Mouse (Mus musculus): Measurements from ENCODE around the gene Cldn34b2. TPM values are rescaled to one million over a fixed set of nuclear protein-coding genes. Genes with fewer than 3 reads are reported as not detected.
"Not testable (repeated sequence)": the region's sequence is repeated elsewhere in the genome, so short reads cannot be mapped to it uniquely, and the experiment has no call there.

Cldn34b2 gene
- not detected in 2 replicates for polyA plus RNA-seq (2015; fragmentation: Nextera tagmentation; extraction: Ambion mirVana)

GRCm38 (mm10) chrX:155128312-155128711 lies at the start of gene Cldn34b2:
TSS of gene Cldn34b2 (minus strand) at chrX:155128412.
- not testable (repeated sequence) for H3K27ac ChIP-seq (replicated peaks); H3K4me2 ChIP-seq (replicated peaks; ENCODE audit: low read depth); H3K9me3 ChIP-seq (ENCODE audit: control insufficient read depth, low read length); H3K4me3 ChIP-seq (ENCODE audit: low read depth, low read length); H3K9ac ChIP-seq (ENCODE audit: low read length); H3K27me3 ChIP-seq (ENCODE audit: control insufficient read depth, insufficient read depth, low read length); H3K4me1 ChIP-seq (replicated peaks; ENCODE audit: control insufficient read depth, insufficient read depth); ATAC-seq (ENCODE audit: low FRiP score, low TSS enrichment); H3K36me3 ChIP-seq (ENCODE audit: control insufficient read depth, insufficient read depth, low read length); DNase-seq (ENCODE audit: low spot score)
- 75% methylated on average over 3 of the region's 3 CpGs for WGBS

GRCm38 (mm10) chrX:155177640-155178039 lies 49.4 kb upstream of the Cldn34b2 start:
- H3K27ac ChIP-seq (replicated peaks): no peak overlapping the region
- H3K36me3 ChIP-seq (ENCODE audit: control insufficient read depth, insufficient read depth, low read length): no peaks in the 10 kb centered on the region
- DNase-seq (ENCODE audit: low spot score) (no peak), ATAC-seq (ENCODE audit: low FRiP score, low TSS enrichment) (no peak)
- WGBS: 67% methylated on average over 2 of the region's 2 CpGs
- no peak overlapping the region for H3K4me2 ChIP-seq (replicated peaks; ENCODE audit: low read depth)
- no peaks in the 10 kb centered on the region for H3K4me1 ChIP-seq (replicated peaks; ENCODE audit: control insufficient read depth, insufficient read depth)
- H3K9me3 ChIP-seq (ENCODE audit: control insufficient read depth, low read length): no peaks in the 10 kb centered on the region
- H3K27me3 ChIP-seq (ENCODE audit: control insufficient read depth, insufficient read depth, low read length): no peaks in the 10 kb centered on the region
- TF ChIP-seq EP300 (optimal IDR thresholded peaks at IDR 0.05) (no peak), CTCF (IDR thresholded peaks at IDR 0.05; ENCODE audit: low read depth) (no peak)
- H3K4me3 ChIP-seq (ENCODE audit: low read depth, low read length): no peak overlapping the region
- no peak overlapping the region for H3K9ac ChIP-seq (ENCODE audit: low read length)

- Histone ChIP-seq H3K9ac (ENCODE audit: low read length) (no peak overlapping the region), H3K36me3 (ENCODE audit: control insufficient read depth, insufficient read depth, low read length) (no peaks in the 10 kb centered on the region), H3K4me2 (replicated peaks; ENCODE audit: low read depth) (no peak overlapping the region), H3K4me3 (ENCODE audit: low read depth, low read length) (no peak overlapping the region), H3K9me3 (ENCODE audit: control insufficient read depth, low read length) (no peaks in the 10 kb centered on the region), H3K27me3 (ENCODE audit: control insufficient read depth, insufficient read depth, low read length) (no peaks in the 10 kb centered on the region), H3K27ac (replicated peaks) (no peak overlapping the region), H3K4me1 (replicated peaks; ENCODE audit: control insufficient read depth, insufficient read depth) (no peaks in the 10 kb centered on the region)
- no peak for TF ChIP-seq EP300 (optimal IDR thresholded peaks at IDR 0.05)
- TF ChIP-seq CTCF (IDR thresholded peaks at IDR 0.05; ENCODE audit: low read depth): no peak
- 88% methylated on average over 2 of the region's 2 CpGs for WGBS
- DNase-seq (ENCODE audit: low spot score): no peak
- ATAC-seq (ENCODE audit: low FRiP score, low TSS enrichment): no peak
Observed at GRCm38 (mm10) chrX:155177230-155177629, 49.0 kb upstream of the Cldn34b2 start.

- TF ChIP-seq EP300 (optimal IDR thresholded peaks at IDR 0.05) (no peak), CTCF (IDR thresholded peaks at IDR 0.05; ENCODE audit: low read depth) (no peak)
- Histone ChIP-seq H3K9ac (ENCODE audit: low read length) (no peak overlapping the region), H3K36me3 (ENCODE audit: control insufficient read depth, insufficient read depth, low read length) (no peaks in the 10 kb centered on the region), H3K4me3 (ENCODE audit: low read depth, low read length) (no peak overlapping the region), H3K27ac (replicated peaks) (no peak overlapping the region), H3K4me1 (replicated peaks; ENCODE audit: control insufficient read depth, insufficient read depth) (no peaks in the 10 kb centered on the region), H3K9me3 (ENCODE audit: control insufficient read depth, low read length) (no peaks in the 10 kb centered on the region), H3K27me3 (ENCODE audit: control insufficient read depth, insufficient read depth, low read length) (no peaks in the 10 kb centered on the region), H3K4me2 (replicated peaks; ENCODE audit: low read depth) (no peak overlapping the region)
- no peak for DNase-seq (ENCODE audit: low spot score)
- no peak for ATAC-seq (ENCODE audit: low FRiP score, low TSS enrichment)
- 40% methylated on average over 4 of the region's 4 CpGs for WGBS
Observed at GRCm38 (mm10) chrX:155175568-155175967, 47.4 kb upstream of the Cldn34b2 start.

GRCm38 (mm10) chrX:155172310-155172709 lies 44.1 kb upstream of the Cldn34b2 start:
- no peaks in the 10 kb centered on the region for H3K4me1 ChIP-seq (replicated peaks; ENCODE audit: control insufficient read depth, insufficient read depth)
- no peak for ATAC-seq (ENCODE audit: low FRiP score, low TSS enrichment)

GRCm38 (mm10) chrX:155171754-155172153 lies 43.5 kb upstream of the Cldn34b2 start:
- ATAC-seq (ENCODE audit: low FRiP score, low TSS enrichment) (no peak), DNase-seq (ENCODE audit: low spot score) (no peak)
- TF ChIP-seq CTCF (IDR thresholded peaks at IDR 0.05; ENCODE audit: low read depth) (no peak), EP300 (optimal IDR thresholded peaks at IDR 0.05) (no peak)
- Histone ChIP-seq H3K36me3 (ENCODE audit: control insufficient read depth, insufficient read depth, low read length) (no peaks in the 10 kb centered on the region), H3K27ac (replicated peaks) (no peak overlapping the region), H3K9me3 (ENCODE audit: control insufficient read depth, low read length) (no peaks in the 10 kb centered on the region), H3K27me3 (ENCODE audit: control insufficient read depth, insufficient read depth, low read length) (no peaks in the 10 kb centered on the region), H3K4me2 (replicated peaks; ENCODE audit: low read depth) (no peak overlapping the region), H3K4me3 (ENCODE audit: low read depth, low read length) (no peak overlapping the region), H3K4me1 (replicated peaks; ENCODE audit: control insufficient read depth, insufficient read depth) (no peaks in the 10 kb centered on the region), H3K9ac (ENCODE audit: low read length) (no peak overlapping the region)
- 50% methylated on average over 1 of the region's 1 CpGs for WGBS

More at GRCm38 (mm10) chrX:155172310-155172709, 44.1 kb upstream of the Cldn34b2 start:
- Histone ChIP-seq H3K4me3 (ENCODE audit: low read depth, low read length) (no peak overlapping the region), H3K36me3 (ENCODE audit: control insufficient read depth, insufficient read depth, low read length) (no peaks in the 10 kb centered on the region), H3K27me3 (ENCODE audit: control insufficient read depth, insufficient read depth, low read length) (no peaks in the 10 kb centered on the region), H3K27ac (replicated peaks) (no peak overlapping the region), H3K9me3 (ENCODE audit: control insufficient read depth, low read length) (no peaks in the 10 kb centered on the region), H3K9ac (ENCODE audit: low read length) (no peak overlapping the region), H3K4me2 (replicated peaks; ENCODE audit: low read depth) (no peak overlapping the region)
- DNase-seq (ENCODE audit: low spot score): no peak
- no peak for TF ChIP-seq CTCF (IDR thresholded peaks at IDR 0.05; ENCODE audit: low read depth)
- TF ChIP-seq EP300 (optimal IDR thresholded peaks at IDR 0.05): no peak

Data from stomach, postnatal 0 days (tissue).